Mouse (Mus musculus): ENCODE results near the gene Socs2.
A peak's percentile ranks its signal among the peaks of the same experiment; 100 is the strongest.

Gene Socs2

GRCm38 (mm10) chr10:95416685-95417495, at the start of gene Socs2:
Gene Socs2 (minus strand): TSS chr10:95417180.
- TF ChIP-seq GATA4 (IDR thresholded peaks at IDR 0.05; ENCODE audit: insufficient replicate concordance, low read length), result peak; percentile 33; the same call in 1 of the 2 replicates

GRCm38 (mm10) chr10:95465485-95465896, 48.5 kb upstream of the Socs2 start:
- no peak for TF ChIP-seq GATA4 (IDR thresholded peaks at IDR 0.05; ENCODE audit: insufficient replicate concordance, low read length)

DNA sequence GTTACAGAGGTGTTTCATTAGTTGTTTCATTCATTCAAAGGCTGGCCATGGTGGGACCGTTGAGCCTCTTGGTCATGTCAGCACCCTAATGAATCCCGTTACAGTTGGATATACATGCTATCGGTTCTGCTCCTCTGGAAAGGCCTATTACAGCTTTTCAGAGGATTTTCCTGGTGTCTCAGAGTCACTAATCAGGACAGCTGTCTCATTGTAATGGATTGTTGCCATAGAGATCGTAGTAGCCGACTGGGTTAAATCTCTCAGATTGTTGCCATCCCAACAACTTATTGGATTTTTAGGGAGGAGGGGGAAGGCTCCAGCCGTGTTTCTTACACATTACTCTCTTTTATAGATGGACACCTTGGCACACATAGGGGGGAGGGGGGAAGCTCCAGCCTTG, 47.5 kb upstream of the Socs2 start:
- no peak for TF ChIP-seq GATA4 (IDR thresholded peaks at IDR 0.05; ENCODE audit: insufficient replicate concordance, low read length)

GRCm38 (mm10) chr10:95462231-95462630, 45.3 kb upstream of the Socs2 start:
- no peak for TF ChIP-seq GATA4 (IDR thresholded peaks at IDR 0.05; ENCODE audit: insufficient replicate concordance, low read length)

DNA sequence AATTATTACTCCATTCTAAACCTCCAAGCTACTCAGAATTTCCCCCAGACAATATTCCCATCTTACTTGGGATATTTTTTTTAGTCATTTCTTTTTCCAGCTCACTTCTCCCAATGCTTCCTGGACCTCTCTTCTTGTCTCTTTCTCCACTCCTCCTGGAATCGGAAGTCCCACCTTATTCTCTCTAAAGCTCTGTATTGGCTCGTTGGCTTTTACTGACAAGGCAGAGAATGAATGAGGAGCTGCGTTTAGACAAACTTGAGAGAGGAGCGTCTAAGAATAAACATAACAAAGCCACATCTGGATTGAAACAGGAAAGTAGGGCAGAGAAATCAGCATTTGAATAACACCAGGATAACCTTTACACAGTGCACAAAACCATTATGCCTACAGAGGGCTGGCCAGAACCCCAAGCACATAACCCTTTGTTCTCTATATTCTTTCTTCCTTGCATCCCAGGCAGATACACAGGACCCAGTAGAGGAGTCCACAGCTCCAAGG, 44.1 kb upstream of the Socs2 start:
- TF ChIP-seq GATA4 (IDR thresholded peaks at IDR 0.05; ENCODE audit: insufficient replicate concordance, low read length), result no peak

GRCm38 (mm10) chr10:95458050-95458806, 41.2 kb upstream of the Socs2 start:
- TF ChIP-seq GATA4 (IDR thresholded peaks at IDR 0.05; ENCODE audit: insufficient replicate concordance, low read length), result no peak

DNA sequence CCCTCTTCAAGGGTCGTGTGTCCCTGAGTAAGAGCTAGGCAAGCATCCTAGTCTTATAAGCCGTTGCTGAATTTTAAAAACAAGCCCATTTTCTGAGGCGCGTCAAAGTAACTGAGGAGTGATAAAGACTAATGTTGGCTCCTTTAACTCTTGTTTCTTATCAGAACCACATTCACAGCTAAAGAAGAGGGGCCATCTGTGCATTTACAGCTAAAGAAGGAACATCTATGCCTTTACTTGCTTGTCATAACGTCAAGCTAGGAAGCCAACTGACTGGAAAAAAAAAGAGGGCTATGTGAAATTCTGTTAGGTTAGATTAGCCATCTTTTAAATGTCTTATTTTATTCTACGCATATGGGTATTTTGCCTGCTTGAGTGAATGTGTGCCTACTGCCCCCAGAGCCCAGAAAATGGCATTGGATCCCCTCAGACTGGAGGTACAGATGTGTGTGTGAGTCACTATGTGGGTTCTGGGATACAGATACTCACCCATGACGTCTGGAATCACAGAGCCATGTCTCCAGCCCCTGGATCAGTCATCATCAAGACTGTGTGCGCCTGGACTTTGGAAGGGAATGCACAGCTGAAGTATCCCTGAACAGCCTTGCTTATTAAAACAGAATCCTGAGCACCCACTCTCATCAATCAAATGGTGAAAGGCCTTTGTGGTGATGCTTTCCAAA, 40.5 kb upstream of the Socs2 start:
- no peak for TF ChIP-seq GATA4 (IDR thresholded peaks at IDR 0.05; ENCODE audit: insufficient replicate concordance, low read length)

GRCm38 (mm10) chr10:95456103-95456502, 39.1 kb upstream of the Socs2 start:
- TF ChIP-seq GATA4 (IDR thresholded peaks at IDR 0.05; ENCODE audit: insufficient replicate concordance, low read length), result no peak

DNA sequence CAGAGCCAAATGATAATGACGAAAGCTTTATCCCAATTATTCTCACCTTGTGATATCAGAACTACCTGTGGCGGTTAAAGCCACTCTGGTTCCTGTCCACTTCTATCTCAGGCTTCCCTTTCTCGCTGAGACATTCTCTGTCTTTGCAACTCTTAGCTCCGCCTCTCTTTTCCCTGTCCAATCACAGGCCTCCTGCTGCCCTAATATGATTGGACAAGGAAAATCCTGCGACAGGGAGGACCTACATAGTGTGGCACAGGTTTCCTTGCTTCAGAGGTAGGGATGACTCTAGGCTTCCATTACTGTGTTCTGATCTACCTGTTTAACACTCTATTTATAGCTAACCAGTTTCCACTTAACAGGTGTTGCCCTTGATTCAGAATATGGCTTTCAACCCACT, 36.3 kb upstream of the Socs2 start:
- no peak for TF ChIP-seq GATA4 (IDR thresholded peaks at IDR 0.05; ENCODE audit: insufficient replicate concordance, low read length)

- no peak for TF ChIP-seq GATA4 (IDR thresholded peaks at IDR 0.05; ENCODE audit: insufficient replicate concordance, low read length)
Measured at GRCm38 (mm10) chr10:95449033-95449432, 32.1 kb upstream of the Socs2 start.

GRCm38 (mm10) chr10:95447954-95448353, 31.0 kb upstream of the Socs2 start:
- TF ChIP-seq GATA4 (IDR thresholded peaks at IDR 0.05; ENCODE audit: insufficient replicate concordance, low read length), result no peak

- no peak for TF ChIP-seq GATA4 (IDR thresholded peaks at IDR 0.05; ENCODE audit: insufficient replicate concordance, low read length)
Measured at GRCm38 (mm10) chr10:95445104-95446056, 28.4 kb upstream of the Socs2 start.

DNA sequence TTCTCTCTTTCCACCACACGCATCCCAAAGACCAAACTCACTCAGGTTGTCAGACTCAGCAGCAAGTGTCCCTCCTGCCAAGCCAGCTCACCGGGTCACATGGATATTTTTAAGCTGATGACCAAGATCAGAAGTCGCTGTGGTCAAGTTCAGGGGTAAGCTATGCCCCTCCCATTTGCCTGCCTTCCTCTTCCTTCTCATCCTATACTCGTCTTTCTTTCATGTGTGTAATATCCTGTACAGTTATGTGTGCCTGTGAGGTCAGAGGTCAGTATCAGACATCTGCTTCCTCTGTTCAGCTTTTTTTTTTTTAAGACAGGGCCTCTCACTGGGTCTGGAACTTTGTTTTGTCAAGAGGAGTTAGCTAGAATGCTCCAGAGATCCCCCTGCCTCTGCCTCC, 25.4 kb upstream of the Socs2 start:
- no peak for TF ChIP-seq GATA4 (IDR thresholded peaks at IDR 0.05; ENCODE audit: insufficient replicate concordance, low read length)

GRCm38 (mm10) chr10:95440566-95440965, 23.6 kb upstream of the Socs2 start:
- no peak for TF ChIP-seq GATA4 (IDR thresholded peaks at IDR 0.05; ENCODE audit: insufficient replicate concordance, low read length)
